Mouse (Mus musculus) c-Kit-positive CD71-positive TER-119-negative erythroid progenitor cells, embryonic 14.5 days (primary cell): ENCODE measurements around the gene Pard3b.

ENCODE experiments used
- DNase-seq: peaks from one replicate; pipeline ENCODE4 v3.0.0-alpha.2; 2013; ENCODE audit warnings: low read depth

Pard3b gene

GRCm38 (mm10) chr1:62466544-62466943 lies 827.9 kb downstream of the Pard3b start:
- DNase-seq, result no peak

- no peak for DNase-seq
These were observed 844.4 kb downstream of the Pard3b start for GRCm38 (mm10) chr1:62483059-62483458.

GRCm38 (mm10) chr1:62488871-62489270 lies 850.2 kb downstream of the Pard3b start:
- DNase-seq, result no peak

- DNase-seq, result no peak
These were observed 860.5 kb downstream of the Pard3b start for GRCm38 (mm10) chr1:62499146-62499545.

- DNase-seq, result no peak
These were observed 871.9 kb downstream of the Pard3b start for GRCm38 (mm10) chr1:62510501-62510900.

GRCm38 (mm10) chr1:62511681-62512080 lies 873.1 kb downstream of the Pard3b start:
- DNase-seq, result no peak

- DNase-seq, result no peak
These were observed 880.1 kb downstream of the Pard3b start for GRCm38 (mm10) chr1:62518621-62519213.

- no peak for DNase-seq
These were observed 882.7 kb downstream of the Pard3b start for GRCm38 (mm10) chr1:62521368-62521767.

GRCm38 (mm10) chr1:62522761-62523160 lies 884.1 kb downstream of the Pard3b start:
- DNase-seq, result no peak

- DNase-seq, result no peak
These were observed 889.2 kb downstream of the Pard3b start for GRCm38 (mm10) chr1:62527788-62528187.

- DNase-seq, result no peak
These were observed 891.3 kb downstream of the Pard3b start for GRCm38 (mm10) chr1:62529941-62530340.

- DNase-seq, result no peak
These were observed 894.0 kb downstream of the Pard3b start for GRCm38 (mm10) chr1:62532426-62533126.

- DNase-seq, result no peak
These were observed 910.3 kb downstream of the Pard3b start for GRCm38 (mm10) chr1:62548953-62549352.

GRCm38 (mm10) chr1:62550546-62550945 lies 911.9 kb downstream of the Pard3b start:
- DNase-seq, result no peak

- no peak for DNase-seq
These were observed 912.9 kb downstream of the Pard3b start for GRCm38 (mm10) chr1:62551516-62551915.

- no peak for DNase-seq
These were observed 917.2 kb downstream of the Pard3b start for GRCm38 (mm10) chr1:62555838-62556237.

GRCm38 (mm10) chr1:62562987-62563386 lies 924.4 kb downstream of the Pard3b start:
- no peak for DNase-seq

- DNase-seq, result no peak
These were observed 925.9 kb downstream of the Pard3b start for GRCm38 (mm10) chr1:62564245-62565119.

- no peak for DNase-seq
These were observed 926.6 kb downstream of the Pard3b start for GRCm38 (mm10) chr1:62565120-62565809.

GRCm38 (mm10) chr1:62566596-62566995 lies 928.0 kb downstream of the Pard3b start:
- DNase-seq, result no peak

GRCm38 (mm10) chr1:62576939-62577590 lies 938.4 kb downstream of the Pard3b start:
- DNase-seq, result no peak
